Mouse (Mus musculus): Measurements from ENCODE around the gene Wwc1.
A peak's percentile ranks its signal among the peaks of the same experiment; 100 is the strongest.

The Wwc1 gene

GRCm38 (mm10) chr11:35933402-35934085 is 46.8 kb downstream of the Wwc1 start:
- DNase-seq (ENCODE audit: extremely low read depth, low read depth, low spot score) = no peak

DNA sequence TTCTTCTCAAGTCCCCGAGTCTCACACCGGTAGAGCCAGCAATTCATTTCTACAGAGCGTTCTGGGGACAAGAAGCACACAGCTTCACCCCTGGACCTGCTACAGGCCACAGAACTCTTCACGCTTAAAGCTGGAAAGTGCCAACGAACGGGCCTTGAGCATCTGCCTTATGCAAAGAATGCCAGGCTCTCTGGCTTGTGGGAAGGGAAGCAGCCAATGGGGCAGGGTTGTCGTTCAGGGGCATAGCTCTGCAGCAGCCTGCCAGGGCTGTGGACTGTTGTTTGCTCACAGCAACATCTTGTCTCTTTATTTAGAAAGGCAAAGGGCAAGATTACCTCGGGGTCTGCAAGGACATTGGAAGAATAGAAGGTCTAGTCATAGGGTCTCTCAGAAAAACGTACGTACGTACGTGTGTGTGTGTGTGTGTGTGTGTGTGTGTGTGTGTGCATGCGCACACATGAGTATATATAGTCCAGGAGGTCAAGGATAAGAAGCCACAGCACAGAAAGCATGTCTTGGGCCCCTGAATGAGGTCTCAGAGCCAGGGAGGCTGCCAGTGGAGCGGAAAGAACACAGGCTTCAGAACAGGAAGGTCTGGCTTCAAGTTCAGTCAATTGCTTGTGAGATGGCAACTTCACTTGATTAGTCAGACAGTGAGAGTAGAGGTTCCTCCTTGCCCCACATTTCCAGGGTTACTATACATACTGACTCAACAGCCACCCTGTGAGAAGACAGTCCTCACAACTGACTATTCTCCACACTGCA is 48.0 kb downstream of the Wwc1 start:
- no peak for DNase-seq (ENCODE audit: extremely low read depth, low read depth, low spot score)

GRCm38 (mm10) chr11:35930511-35931060 is 49.7 kb downstream of the Wwc1 start:
- no peak for DNase-seq (ENCODE audit: extremely low read depth, low read depth, low spot score)

DNA sequence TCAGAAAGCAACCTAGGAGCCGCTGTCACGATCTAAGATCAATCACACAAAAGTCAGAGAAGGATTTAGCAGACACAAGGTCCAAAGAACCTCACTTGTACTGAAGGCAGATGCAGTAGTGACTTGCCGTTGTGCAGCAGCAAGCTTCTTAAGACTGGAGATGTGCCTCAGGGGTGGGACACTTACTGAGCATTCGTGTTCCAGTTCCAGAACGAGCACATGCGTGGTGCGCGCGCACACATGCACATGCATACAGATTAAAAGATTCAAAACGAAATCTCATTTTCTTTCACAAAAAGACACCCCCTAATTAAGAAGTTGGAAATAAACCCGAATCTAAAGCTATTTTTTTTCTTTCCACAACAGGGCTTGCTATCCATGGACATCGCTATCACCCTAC is 51.9 kb downstream of the Wwc1 start:
- no peak for DNase-seq (ENCODE audit: extremely low read depth, low read depth, low spot score)

DNA sequence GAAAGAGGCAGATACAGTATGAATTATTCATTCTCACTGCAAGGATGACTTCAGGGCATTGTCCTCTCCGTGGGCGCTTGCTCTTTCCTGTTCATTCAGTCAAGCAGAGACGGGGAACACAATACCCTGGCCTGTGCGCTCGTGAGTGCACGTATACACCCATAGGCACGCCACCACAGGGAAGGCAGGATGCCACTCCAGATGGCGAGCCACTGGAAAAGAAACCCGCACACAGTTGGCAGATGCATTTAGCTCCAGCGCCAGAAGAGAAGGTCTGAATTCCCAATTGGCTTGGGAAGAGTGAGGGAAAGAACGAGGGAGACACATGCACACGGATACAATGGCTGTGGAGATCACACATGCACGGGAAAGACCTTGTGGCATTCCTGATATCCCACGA is 53.0 kb downstream of the Wwc1 start:
- no peak for DNase-seq (ENCODE audit: extremely low read depth, low read depth, low spot score)

GRCm38 (mm10) chr11:35925592-35925991 is 54.7 kb downstream of the Wwc1 start:
- peak; percentile 81 for DNase-seq (ENCODE audit: extremely low read depth, low read depth, low spot score)

GRCm38 (mm10) chr11:35922205-35922873 is 58.0 kb downstream of the Wwc1 start:
- no peak for DNase-seq (ENCODE audit: extremely low read depth, low read depth, low spot score)

DNA sequence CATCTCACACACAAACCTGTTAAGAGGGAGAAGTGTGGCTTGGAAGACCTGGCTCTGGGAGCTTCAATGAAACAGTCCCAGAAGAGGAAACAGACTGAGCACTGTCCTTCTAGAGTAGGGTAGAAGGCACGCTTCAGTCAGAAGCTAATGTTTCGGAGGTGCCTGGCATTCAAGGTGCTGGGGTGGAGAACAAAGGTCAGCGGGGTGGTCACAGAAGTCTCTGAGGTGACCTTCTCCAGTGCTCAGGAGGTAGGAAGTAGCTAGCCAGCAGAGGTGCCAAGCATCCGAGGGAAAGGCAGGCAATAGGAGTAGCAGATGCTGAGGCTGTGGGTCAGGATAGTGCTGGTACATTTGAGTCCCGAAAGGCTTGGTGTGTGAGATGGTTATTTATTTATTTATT is 59.6 kb downstream of the Wwc1 start:
- DNase-seq (ENCODE audit: extremely low read depth, low read depth, low spot score) = no peak

DNA sequence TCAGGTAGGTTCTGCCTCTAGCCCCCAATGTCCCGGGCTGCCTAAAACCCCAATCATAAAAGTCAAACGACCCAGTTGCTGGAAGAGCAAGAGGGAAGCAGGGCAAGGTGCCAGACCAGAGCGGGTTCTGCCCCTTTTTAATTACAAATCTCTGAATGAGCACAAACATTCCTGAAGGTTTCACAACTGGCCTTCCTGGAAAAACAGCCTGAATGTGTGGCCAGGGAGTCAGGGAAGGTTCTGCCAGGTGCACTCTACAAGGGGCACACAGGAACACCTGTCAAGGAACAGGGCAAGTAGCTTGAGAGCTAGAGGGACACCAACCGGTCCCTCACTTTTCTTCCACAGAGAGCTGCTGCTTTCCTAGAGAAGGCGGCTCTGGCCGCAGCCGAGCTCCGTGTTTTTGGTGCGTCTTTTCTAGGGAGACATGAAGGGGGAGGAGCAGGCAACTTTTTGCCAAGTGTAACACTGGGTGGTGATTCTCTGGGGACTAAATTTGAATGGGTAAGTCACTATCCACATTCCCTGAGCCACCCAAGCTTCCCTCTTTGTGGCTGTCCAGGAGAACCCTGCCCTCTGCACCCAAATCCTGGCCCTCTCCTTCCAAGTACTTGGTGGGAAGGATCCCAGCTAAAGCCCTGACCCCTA is 60.3 kb downstream of the Wwc1 start:
- peak; percentile 62 for DNase-seq (ENCODE audit: extremely low read depth, low read depth, low spot score)

DNA sequence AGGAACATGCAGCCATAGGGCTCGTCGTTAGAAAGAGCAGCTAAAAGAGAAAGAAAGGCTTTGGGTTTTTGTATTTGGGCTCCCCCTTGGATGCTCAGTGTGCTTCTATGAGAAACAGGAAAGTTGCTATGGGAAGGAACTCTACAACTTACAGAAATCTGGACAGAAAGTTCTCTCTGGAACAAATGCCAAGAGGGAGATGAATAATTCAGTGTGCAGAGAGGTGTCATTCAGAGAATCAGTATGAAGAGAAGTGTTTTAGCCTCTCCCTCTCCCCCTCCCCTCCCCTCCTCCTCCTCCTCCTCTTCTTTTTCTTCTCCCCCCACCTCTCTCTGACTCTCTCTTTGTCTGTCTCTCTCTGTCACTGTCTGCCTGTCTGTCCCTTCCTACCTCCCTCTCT is 60.9 kb downstream of the Wwc1 start:
- no peak for DNase-seq (ENCODE audit: extremely low read depth, low read depth, low spot score)

- DNase-seq (ENCODE audit: extremely low read depth, low read depth, low spot score) = no peak
Measured at GRCm38 (mm10) chr11:35916466-35917185, 63.7 kb downstream of the Wwc1 start.

- DNase-seq (ENCODE audit: extremely low read depth, low read depth, low spot score) = no peak
Measured at GRCm38 (mm10) chr11:35915546-35915945, 64.8 kb downstream of the Wwc1 start.

GRCm38 (mm10) chr11:35913418-35914044 is 66.8 kb downstream of the Wwc1 start:
- DNase-seq (ENCODE audit: extremely low read depth, low read depth, low spot score) = no peak

DNA sequence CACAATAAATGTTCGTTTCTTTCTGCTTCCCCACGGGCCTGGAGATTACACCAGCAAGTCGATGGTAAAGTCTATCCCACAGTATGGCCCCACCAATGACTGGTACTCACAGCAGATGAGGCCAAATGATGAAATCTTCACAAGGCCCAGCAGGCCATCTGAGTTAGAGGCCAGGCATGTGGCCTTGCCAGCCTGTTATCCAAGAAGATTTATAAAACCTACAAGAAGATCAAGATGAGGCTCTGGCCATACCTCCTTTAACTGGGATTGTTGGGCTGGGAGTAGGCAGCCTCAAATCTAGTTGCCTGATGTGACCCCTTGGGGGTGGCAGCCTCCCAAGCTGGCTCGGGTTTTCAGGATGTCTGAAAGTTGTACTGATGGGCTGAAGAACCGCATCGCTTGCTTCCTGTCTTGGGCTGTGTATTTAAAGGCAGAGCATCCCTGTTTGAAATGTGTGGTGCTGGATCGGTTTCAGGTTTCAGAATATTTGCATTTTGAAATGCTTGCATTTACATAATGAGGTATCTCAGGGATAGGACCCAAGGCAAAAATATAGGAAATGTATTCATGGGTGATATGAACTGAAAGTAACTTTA is 75.3 kb downstream of the Wwc1 start:
- no peak for DNase-seq (ENCODE audit: extremely low read depth, low read depth, low spot score)

DNA sequence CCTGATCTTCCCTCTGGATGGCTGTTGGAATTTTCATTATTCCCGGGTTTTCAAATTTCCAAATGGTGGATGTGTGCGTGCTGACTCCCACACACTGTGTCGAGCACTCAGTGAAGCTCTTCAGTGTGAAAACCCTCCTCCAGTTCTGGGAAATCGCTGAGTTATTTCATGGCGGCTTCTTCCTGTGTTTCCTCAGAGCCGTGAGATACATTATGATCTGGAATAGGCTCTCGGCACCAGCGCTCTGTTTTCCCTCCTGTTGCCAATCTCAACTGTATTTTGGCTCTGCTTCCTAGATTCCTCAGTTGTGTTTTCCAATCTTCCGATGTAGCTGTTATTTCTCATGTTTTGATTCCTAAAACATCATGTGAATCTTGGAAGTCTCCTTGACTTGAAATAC is 77.2 kb downstream of the Wwc1 start:
- DNase-seq (ENCODE audit: extremely low read depth, low read depth, low spot score) = no peak

DNA sequence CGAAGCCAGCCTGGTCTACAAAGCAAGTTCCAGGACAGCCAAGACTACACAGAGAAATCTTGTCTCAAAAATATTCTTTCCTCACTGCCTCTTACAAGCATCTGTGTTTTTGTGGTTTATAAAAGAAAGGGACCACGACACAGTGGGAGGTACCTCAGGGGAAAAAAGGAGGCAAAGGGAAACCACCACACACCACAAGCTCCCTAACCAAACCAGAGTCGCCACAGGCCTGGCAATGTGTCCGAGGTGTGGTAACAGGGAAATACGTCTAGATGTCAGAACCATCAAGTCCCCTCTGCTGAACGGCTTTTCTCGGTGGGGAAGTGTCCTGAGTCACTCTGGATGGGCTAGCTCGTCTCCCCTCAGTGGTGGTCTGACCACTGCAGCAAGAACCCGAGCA is 80.4 kb downstream of the Wwc1 start:
- DNase-seq (ENCODE audit: extremely low read depth, low read depth, low spot score) = no peak

GRCm38 (mm10) chr11:35893454-35893853 is 86.9 kb downstream of the Wwc1 start:
- DNase-seq (ENCODE audit: extremely low read depth, low read depth, low spot score) = no peak

DNA sequence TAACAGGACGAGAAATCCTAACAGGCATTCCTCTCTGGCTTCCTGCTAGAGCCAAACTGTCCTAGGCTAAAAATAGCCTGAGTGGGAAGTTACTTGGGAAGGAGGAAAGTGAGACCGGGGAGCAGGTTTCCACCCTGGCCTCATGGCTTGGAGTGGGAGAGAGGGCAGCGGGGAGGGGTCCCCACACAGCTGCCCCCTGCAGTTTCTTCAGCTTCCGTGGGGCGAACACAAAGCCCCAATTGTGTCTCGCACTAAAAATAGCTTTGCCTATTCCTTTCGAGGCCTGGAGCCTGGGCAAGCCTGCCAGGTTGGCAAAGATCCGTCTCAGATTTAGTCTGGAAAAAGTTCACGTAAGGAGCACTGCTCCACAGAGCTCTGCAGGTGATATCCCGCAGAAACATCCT is 87.3 kb downstream of the Wwc1 start:
- no peak for DNase-seq (ENCODE audit: extremely low read depth, low read depth, low spot score)

GRCm38 (mm10) chr11:35892293-35892692 is 88.0 kb downstream of the Wwc1 start:
- no peak for DNase-seq (ENCODE audit: extremely low read depth, low read depth, low spot score)

GRCm38 (mm10) chr11:35888790-35889189 is 91.5 kb downstream of the Wwc1 start:
- no peak for DNase-seq (ENCODE audit: extremely low read depth, low read depth, low spot score)
